Mouse (Mus musculus): ENCODE results near the gene Npas2. TPM values are rescaled to one million over a fixed set of nuclear protein-coding genes. Genes with fewer than 3 reads are reported as not detected.

The Npas2 gene
- total RNA-seq, 2 experiments from 2014 or later: 6.2 to 7.6 TPM

Small RNA genes lying within 50 kb of the gene (microRNA-seq; reads per million reads assigned to microRNA genes)
- gene Mir6349: not detected

Other genes starting within 250 kb of the Npas2 start
- gene Pdcl3, start 208.1 kb upstream of the Npas2 start, total RNA-seq (2021): 10 to 100 TPM; 75.0 to 78.8 TPM
- gene Rpl31, start 174.1 kb downstream of the Npas2 start, total RNA-seq (2021): 100 to 1,000 TPM; 867 to 928 TPM